Mouse (Mus musculus) lung, postnatal 25 days (tissue): ENCODE results near the gene Naa80.

ENCODE experiments used
- DNase-seq: peaks from one replicate; pipeline ENCODE4 v3.0.0; 2022; ENCODE audit warnings: low spot score

The Naa80 gene

DNA sequence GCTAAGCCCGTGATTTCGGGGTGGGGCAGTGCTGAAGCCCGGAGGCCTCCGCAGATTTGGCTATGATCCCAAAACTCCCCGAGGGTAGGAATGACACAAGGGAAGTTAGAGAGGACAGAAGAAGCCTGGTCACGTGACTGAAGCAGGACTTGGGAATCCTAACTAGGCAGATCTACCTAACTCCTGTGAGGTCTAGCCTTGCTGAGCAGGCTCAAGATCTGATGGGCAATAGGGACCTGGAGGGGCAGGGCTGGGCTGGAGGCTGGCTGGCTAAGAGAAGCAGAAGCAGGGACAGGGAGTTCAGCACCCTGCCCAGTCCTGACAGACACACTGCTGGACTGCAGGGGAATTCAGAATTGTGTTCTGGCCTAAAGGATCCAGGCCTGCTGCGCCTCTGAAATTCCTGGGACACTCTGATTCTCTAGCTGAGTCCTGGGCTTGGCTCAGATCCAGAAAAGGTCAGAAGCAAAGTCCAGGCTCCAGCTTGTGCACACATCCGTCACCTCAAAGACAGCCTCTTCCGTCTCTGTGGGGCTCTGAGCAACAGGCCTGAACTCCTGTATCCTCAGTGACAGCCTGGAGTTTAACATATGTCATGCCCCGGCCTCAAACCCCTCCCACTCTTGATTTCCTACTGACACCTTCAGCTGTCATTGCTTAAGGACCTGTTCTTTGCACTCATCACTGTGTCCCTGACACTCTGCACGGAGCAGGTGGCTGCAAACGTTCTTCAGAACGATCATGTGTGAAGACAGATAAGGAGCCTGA lies 40.3 kb downstream of the Naa80 start:
- DNase-seq, result peak; percentile 68

- no peak for DNase-seq
Observed at GRCm38 (mm10) chr9:107619546-107619879, 40.8 kb downstream of the Naa80 start.

GRCm38 (mm10) chr9:107620954-107621353 lies 42.3 kb downstream of the Naa80 start:
- DNase-seq, result no peak

- DNase-seq, result peak; percentile 81
Observed at GRCm38 (mm10) chr9:107624539-107624938, 45.9 kb downstream of the Naa80 start.

GRCm38 (mm10) chr9:107624951-107625350 lies 46.3 kb downstream of the Naa80 start:
- DNase-seq, result no peak

- no peak for DNase-seq
Observed at GRCm38 (mm10) chr9:107625351-107626128, 46.9 kb downstream of the Naa80 start.

- no peak for DNase-seq
Observed at GRCm38 (mm10) chr9:107626158-107626843, 47.6 kb downstream of the Naa80 start.

DNA sequence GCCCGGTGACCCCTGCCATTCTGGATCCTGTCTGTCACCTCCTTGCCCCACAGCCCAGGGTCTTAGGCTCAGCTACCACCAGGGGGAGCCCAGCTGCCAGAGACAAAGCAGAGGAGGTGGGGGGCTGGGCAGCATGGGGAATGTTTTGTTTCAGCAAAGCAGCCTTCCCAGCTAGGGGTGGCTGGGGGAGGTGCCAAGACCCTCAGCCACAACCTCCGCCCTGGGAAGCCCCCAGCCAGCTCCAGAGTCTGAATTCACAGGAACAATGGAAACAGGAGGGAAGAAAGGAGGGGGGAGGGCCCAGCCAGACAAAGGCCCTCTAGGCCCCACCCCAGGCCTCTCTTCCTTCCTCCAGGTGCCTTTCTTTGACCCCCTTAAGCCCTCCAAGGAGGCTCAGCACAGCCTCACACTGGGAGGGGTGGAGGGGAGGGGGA lies 48.2 kb downstream of the Naa80 start:
- peak; percentile 88 for DNase-seq

DNA sequence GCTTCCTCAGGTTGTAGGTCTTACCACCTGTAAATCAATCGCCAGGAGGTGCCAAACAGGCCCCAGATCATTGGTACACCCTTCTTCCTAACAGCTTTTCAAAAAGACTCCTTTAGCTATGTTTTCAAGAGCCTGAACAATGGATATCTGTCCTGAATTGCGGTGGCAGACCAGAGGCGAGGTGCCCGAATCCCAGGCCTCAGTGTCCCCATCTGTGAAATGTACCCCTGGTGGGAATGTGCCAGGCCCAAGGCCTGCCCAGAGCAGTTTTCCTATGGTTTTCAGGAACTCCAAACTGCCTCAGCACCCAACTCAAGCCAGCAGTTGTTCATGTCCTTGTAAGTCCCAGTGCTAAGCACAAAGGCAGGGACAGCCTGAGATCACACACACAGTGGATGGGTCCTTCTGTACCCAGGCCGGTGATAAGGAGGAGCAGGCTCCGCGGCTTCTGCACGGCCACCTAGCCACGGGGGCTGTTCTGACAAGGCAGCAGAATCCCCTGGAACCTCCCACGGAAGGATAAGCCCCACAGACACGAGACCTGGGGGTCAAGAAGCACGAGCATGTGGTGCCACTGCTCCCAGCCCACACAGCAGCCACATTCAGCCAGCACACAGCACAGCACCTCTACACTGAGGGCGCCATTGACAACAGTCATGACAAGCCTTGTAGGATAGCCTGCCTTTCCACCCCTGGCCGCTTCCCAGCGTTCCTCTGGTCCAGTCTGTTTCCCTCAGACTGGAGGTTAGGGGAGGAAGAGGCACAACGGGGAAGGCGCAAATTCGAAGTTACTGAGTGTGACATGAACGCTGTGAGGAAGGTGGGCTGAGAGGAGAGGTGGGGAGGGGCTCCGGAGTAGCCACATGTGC lies 48.9 kb downstream of the Naa80 start:
- DNase-seq, result no peak

DNA sequence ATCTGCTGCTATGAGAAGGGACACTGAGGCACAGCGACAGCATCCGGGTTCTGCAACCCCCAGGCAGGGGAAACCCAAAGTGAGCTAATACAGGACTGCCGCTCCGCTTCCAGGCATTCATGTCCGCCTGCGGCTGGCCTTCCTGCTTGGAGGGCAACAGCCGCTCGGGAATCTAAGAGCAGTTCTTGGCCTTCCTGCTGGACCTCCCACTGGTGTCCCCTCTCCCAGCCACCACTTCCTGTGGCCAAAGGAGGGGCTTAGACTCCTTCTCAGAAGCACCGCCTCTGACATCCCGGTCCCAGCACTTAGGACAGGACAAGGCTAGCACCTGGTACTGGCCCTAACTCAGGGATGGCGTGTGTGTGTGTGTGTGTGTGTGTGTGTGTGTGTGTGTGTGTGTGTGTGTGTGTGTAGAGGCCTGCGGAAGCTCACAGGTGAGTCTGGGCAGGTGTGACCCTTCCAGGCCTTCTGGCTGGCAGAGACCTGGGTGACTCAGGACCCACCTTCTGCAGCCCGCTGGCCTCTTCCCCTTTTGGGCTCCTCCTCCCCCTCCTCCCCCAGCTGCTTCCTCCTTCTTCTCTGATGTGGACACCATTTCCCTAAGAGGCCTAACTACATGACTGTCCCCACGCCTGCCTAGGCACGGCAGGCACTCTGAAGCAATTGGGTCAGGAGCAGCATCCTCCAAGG lies 50.2 kb downstream of the Naa80 start:
- no peak for DNase-seq

- no peak for DNase-seq
Observed at GRCm38 (mm10) chr9:107629411-107629730, 50.7 kb downstream of the Naa80 start.

GRCm38 (mm10) chr9:107629901-107630425 lies 51.3 kb downstream of the Naa80 start:
- DNase-seq, result no peak

DNA sequence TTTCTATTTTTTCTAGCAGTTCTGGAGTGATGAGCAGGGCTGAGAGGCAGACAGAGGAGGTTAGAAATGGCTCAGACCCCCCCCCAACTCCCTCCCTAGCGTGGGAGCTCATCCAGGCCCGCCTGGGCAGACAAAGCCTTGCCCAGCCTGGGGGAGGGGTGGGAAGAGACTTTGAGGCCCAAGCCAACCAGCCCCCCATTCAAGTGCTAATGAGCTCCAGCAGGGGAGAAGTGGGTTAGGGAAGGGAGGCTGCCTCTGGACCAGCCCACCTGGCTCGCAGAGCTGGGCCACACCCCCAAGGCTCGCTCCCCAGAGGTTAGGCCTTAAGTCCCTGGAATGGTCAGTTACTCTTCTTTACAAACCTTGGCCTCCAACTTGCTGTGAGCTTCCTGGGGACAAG lies 51.9 kb downstream of the Naa80 start:
- no peak for DNase-seq

GRCm38 (mm10) chr9:107631311-107631826 lies 52.7 kb downstream of the Naa80 start:
- DNase-seq, result no peak

- no peak for DNase-seq
Observed at GRCm38 (mm10) chr9:107631861-107632260, 53.2 kb downstream of the Naa80 start.

DNA sequence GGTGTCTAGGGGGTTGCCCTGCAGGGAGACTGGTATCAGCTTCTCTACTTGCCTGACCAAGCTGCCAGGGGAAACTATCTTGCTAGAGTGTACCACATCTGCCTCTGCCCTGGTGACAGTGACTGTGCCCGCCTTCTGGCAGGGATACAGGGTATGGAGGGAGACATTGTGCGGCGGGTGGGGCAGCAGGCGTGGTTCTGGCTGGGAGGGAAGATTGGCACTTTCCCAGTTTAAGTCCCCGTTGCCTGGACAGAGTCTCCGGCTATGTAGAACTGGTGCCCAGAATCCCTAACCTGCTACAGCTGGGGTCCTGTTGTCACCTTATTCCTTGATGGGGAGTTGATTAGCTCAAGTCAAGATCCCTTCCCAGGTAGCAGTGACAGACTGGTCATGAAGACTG lies 53.8 kb downstream of the Naa80 start:
- peak; percentile 78 for DNase-seq

GRCm38 (mm10) chr9:107633091-107633660 lies 54.5 kb downstream of the Naa80 start:
- peak; percentile 90 for DNase-seq
